Mouse (Mus musculus) testis, adult 2 months (tissue): ENCODE measurements around the gene Nr2e3. TPM values are rescaled to one million over a fixed set of nuclear protein-coding genes. Genes with fewer than 3 reads are reported as not detected.
"Not testable (repeated sequence)": the region's sequence is repeated elsewhere in the genome, so short reads cannot be mapped to it uniquely, and the experiment has no call there.

ENCODE experiments used
- H3K27ac ChIP-seq: fragments of 200-500 bp; 2 replicates; pipeline ENCODE4 v1.5.1; 2012; ENCODE audit warnings: low read depth, low read length; ENCODE audit not compliant: control insufficient read depth, insufficient read depth
- H3K27me3 ChIP-seq: fragments of 200-500 bp; 2 replicates; pipeline ENCODE4 v1.6.1; 2012; ENCODE audit warnings: mild to moderate bottlenecking, low read length, moderate library complexity; ENCODE audit not compliant: control insufficient read depth, insufficient read depth
- H3K36me3 ChIP-seq: fragments of 200-500 bp; 2 replicates; pipeline ENCODE4 v1.6.1; 2012; ENCODE audit warnings: mild to moderate bottlenecking, low read length; ENCODE audit not compliant: control insufficient read depth, insufficient read depth
- H3K4me1 ChIP-seq: fragments of 200-500 bp; 2 replicates; pipeline ENCODE4 v1.6.1; 2012; ENCODE audit warnings: low read length; ENCODE audit not compliant: control insufficient read depth, insufficient read depth
- H3K4me3 ChIP-seq: fragments of 200-500 bp; 2 replicates; pipeline ENCODE4 v1.5.1; 2012; ENCODE audit warnings: low read depth, mild to moderate bottlenecking, low read length, moderate library complexity, mixed read lengths; ENCODE audit not compliant: control insufficient read depth
- CTCF ChIP-seq: fragments of 200-500 bp; IDR thresholded peaks from 2 replicates; pipeline ENCODE4 v1.5.1; 2012; ENCODE audit warnings: low read depth, mild to moderate bottlenecking, inconsistent platforms, low read length, moderate library complexity; ENCODE audit not compliant: control insufficient read depth, insufficient read depth, insufficient replicate concordance
- POLR2A ChIP-seq: fragments of 200-500 bp; IDR thresholded peaks from 2 replicates; pipeline ENCODE4 v1.6.1; 2012; ENCODE audit warnings: low read depth, mild to moderate bottlenecking, inconsistent platforms, low read length, moderate library complexity; ENCODE audit not compliant: control insufficient read depth
- polyA plus RNA-seq: library from polyadenylated mRNA; depleted of rRNA; stranded (reverse); fragments of >200 nt; gene quantifications from 2 replicates; pipeline ENCODE4 v1.2.3, GENCODE M21; 2012

The Nr2e3 gene
- polyA plus RNA-seq, 1 experiment, result not detected

DNA sequence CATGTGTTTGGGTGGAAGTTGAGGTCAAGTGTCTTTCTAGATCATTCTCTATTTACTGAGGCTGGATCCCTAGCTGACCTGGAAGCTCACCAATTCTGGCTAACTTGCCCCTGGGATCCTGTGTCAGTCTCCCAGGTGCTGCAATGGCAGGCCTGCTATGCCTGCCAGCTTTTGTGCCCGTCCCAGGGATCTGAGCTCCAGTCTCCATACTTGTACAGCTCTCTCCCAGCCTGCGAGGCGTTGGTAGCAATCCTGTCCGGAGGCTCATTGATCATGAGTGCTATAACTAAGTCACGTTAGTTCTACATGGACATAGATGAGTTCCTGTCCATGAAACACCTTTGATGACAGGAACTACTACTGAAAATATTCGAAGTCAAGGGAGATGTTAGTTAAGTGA lies 16.6 kb downstream of the Nr2e3 start:
- no peaks in the 10 kb centered on the region for H3K4me1 ChIP-seq
- no peaks in the 10 kb centered on the region for H3K27me3 ChIP-seq
- no peak for TF ChIP-seq CTCF
- no peak for TF ChIP-seq POLR2A
- H3K27ac ChIP-seq, result no peak overlapping the region
- no peak overlapping the region for H3K4me3 ChIP-seq
- H3K36me3 ChIP-seq, result no peaks in the 10 kb centered on the region

DNA sequence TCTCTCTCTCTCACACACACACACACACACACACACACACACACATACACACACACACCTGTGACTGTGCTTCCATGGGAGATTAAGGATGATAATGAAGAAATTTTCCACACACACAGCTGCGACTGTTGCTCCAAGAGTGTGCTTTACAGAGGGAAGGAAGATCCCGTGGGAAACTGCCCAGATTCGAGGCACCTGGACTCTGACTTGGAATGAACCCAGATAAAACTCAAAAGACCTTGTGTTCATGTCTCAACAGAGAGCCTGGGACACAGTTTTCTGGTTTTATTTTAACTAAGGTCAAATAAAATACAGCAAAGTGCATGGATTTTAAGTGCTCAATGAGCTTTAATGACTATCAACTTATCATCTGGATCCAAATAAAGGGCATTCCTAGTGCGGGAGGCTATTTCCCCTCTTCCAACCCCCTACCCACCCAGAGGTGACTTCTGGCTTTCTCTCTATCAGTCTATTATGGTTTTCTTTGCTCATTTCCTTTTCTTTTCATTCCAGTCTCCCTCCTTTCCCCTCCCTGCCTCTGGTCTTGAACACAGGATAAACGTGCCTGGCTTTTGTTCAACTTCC lies 17.9 kb downstream of the Nr2e3 start:
- Histone ChIP-seq H3K27me3 (no peaks in the 10 kb centered on the region), H3K4me1 (no peaks in the 10 kb centered on the region), H3K27ac (no peak overlapping the region), H3K36me3 (no peaks in the 10 kb centered on the region), H3K4me3 (no peak overlapping the region)
- no peak for TF ChIP-seq POLR2A
- TF ChIP-seq CTCF, result no peak

DNA sequence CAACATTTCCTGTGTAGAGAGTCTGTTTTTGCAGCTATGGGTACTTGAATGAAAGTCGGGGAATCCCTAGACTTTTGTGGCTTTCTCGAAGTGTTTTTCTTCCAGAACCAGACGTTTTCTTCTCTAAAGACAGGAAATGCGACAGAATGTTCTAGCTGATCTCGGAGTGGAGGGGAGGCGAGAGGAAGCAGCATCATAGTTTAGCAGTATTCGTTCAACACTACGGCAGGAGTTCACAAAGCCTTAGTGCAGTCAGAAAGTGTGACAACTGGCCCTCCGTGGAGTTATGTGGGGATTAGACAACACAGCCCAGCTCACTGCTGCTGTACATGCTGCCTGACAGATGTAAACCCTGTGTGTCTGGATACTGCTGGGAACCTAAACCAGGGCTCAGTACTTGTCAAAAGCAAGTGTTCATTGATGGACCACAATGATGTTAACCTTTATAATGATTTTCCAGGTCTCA lies 18.5 kb downstream of the Nr2e3 start:
- Histone ChIP-seq H3K36me3 (no peaks in the 10 kb centered on the region), H3K27me3 (no peaks in the 10 kb centered on the region), H3K27ac (no peak overlapping the region), H3K4me1 (no peaks in the 10 kb centered on the region), H3K4me3 (no peak overlapping the region)
- no peak for TF ChIP-seq POLR2A
- no peak for TF ChIP-seq CTCF

GRCm38 (mm10) chr9:59940913-59941884 lies 19.3 kb downstream of the Nr2e3 start:
- H3K36me3 ChIP-seq, result no peaks in the 10 kb centered on the region
- no peaks in the 10 kb centered on the region for H3K4me1 ChIP-seq
- no peaks in the 10 kb centered on the region for H3K27me3 ChIP-seq
- TF ChIP-seq CTCF (no peak), POLR2A (no peak)
- H3K27ac ChIP-seq, result no peak overlapping the region
- no peak overlapping the region for H3K4me3 ChIP-seq

DNA sequence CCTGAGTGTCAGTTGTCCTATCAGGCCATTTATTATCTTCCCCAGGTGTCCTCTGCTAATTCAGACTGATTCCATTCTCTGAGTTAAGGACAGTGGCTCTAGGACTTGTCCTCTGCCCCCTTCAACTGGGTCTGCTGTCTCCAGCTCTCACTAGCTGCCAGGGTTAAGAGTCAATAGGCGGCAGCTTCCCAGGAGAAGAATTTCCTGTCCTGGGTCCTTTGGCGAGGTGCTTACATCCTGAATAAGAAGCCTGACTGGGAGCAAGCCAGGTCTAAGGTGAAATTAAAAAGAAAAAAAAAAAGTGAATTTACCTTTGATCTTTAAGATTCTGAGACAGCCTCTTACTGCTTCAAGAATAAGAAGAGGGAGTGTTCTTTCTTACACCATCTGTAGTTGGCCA lies 20.8 kb downstream of the Nr2e3 start:
- Histone ChIP-seq H3K27me3 (no peaks in the 10 kb centered on the region), H3K4me3 (no peak overlapping the region), H3K4me1 (no peaks in the 10 kb centered on the region), H3K27ac (no peak overlapping the region), H3K36me3 (no peaks in the 10 kb centered on the region)
- TF ChIP-seq CTCF (no peak), POLR2A (no peak)

DNA sequence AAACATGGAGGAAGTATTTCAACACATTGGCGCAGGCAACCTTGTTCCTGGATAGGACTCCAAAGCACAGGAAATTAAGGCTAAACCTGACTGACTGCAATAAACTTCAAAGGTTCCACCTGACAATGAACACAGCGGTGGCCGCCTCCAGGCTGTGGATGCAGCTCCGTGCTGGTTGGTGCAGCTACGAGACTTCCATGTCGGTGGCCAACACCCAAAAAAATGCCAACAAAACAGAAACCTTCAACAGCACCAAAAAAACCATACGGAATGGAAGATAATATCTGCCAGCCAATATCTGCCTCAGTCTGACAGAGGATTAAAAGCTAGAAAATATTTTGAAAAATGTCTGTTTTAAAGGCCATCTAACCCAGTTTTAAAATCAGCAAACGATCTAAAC lies 21.9 kb downstream of the Nr2e3 start:
- TF ChIP-seq CTCF, result no peak
- TF ChIP-seq POLR2A, result no peak
- no peak overlapping the region for H3K4me3 ChIP-seq
- no peaks in the 10 kb centered on the region for H3K27me3 ChIP-seq
- H3K4me1 ChIP-seq, result no peaks in the 10 kb centered on the region
- no peak overlapping the region for H3K27ac ChIP-seq
- no peaks in the 10 kb centered on the region for H3K36me3 ChIP-seq

- not testable (repeated sequence) for H3K27me3 ChIP-seq, H3K27ac ChIP-seq, H3K36me3 ChIP-seq, H3K4me1 ChIP-seq, H3K4me3 ChIP-seq
Observed at GRCm38 (mm10) chr9:59935866-59936265, 24.6 kb downstream of the Nr2e3 start.
